Mouse (Mus musculus): Measurements from ENCODE around the gene Fkbp3. TPM values are rescaled to one million over a fixed set of nuclear protein-coding genes. Genes with fewer than 3 reads are reported as not detected.
"Not testable (repeated sequence)": the region's sequence is repeated elsewhere in the genome, so short reads cannot be mapped to it uniquely, and the experiment has no call there.

The Fkbp3 gene
- polyA plus RNA-seq (2015; fragmentation: Nextera tagmentation; extraction: Ambion mirVana): 466 and 516 TPM in 2 replicates

DNA sequence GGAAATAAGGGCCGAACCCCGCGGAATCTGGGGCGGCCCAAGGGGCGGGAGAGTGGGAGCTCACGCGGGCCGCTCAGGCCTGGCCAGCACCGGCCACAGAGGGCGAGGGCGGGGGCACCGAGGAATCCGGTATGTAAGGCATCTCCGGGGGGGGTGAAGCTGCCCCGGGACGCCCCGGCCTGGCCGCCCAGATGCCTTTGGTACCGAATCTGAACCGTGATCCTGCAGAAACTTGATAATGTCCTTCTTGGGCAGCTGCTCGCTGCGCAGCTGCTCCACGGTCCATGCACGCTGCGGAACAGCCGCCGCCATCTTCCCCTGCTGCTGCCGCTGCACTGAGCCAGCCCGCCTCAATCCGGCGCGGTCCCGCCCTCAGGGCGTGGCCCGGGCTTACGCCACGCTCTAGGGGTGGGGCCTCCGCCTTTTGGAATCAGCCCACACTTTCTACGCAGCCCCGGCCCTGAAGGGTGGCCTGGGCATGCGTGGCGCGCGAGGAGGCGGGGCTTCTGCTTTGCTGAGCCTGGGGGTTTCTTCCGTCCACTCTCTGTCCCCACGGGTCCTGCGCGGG, at the start of gene Fkbp3:
Gene Fkbp3, minus strand, starts transcription at position 397 of the 568 bp plus-strand sequence.
- Histone ChIP-seq H3K27me3 (ENCODE audit: control insufficient read depth, insufficient read depth, low read length) (no peaks in the 10 kb centered on the region), H3K4me2 (ENCODE audit: low read depth, low read length) (peak within 1 kb of the TSS; percentile 87), H3K9ac (ENCODE audit: low read length) (peak within 1 kb of the TSS; percentile 96), H3K4me1 (ENCODE audit: control insufficient read depth, insufficient read depth, low read length) (peaks cover 32% of the 10 kb centered on the region), H3K36me3 (ENCODE audit: control insufficient read depth, insufficient read depth) (no peaks in the 10 kb centered on the region), H3K27ac (ENCODE audit: low read length) (peak within 1 kb of the TSS; percentile 95), H3K9me3 (replicated peaks; ENCODE audit: control insufficient read depth, low read length) (no peaks in the 10 kb centered on the region), H3K4me3 (ENCODE audit: low read length) (peak within 1 kb of the TSS; percentile 79)
- peak; percentile 99 for ATAC-seq (replicated peaks; ENCODE audit: extremely low read depth, insufficient read depth, low FRiP score)
- under 1% methylated on average over 47 of the region's 49 CpGs for WGBS

DNA sequence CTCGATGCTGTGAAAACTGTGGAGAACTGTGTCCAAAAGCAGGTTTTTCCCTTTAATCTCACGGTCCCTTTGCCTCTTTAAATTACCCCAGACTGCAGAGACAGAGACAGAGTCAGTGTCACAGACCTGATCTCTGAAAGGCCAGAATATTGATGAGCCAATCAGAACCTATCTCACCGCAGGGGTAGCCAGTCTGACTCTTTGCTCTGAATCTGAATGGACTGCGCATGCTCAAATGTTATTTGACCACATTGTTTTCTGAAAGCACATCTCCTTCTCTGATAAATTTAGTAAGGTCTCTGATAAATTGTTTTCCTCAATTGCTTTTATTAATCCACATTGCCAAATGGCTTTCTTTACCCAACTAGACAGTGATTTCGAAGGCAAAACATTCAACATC, 45.6 kb upstream of the Fkbp3 start:
- Histone ChIP-seq H3K9ac (ENCODE audit: low read length) (no peak overlapping the region), H3K9me3 (replicated peaks; ENCODE audit: control insufficient read depth, low read length) (no peaks in the 10 kb centered on the region), H3K27me3 (ENCODE audit: control insufficient read depth, insufficient read depth, low read length) (no peaks in the 10 kb centered on the region), H3K36me3 (ENCODE audit: control insufficient read depth, insufficient read depth) (peaks cover 23% of the 10 kb centered on the region), H3K4me2 (ENCODE audit: low read depth, low read length) (no peak overlapping the region), H3K4me1 (ENCODE audit: control insufficient read depth, insufficient read depth, low read length) (no peaks in the 10 kb centered on the region), H3K4me3 (ENCODE audit: low read length) (no peak overlapping the region), H3K27ac (ENCODE audit: low read length) (no peak overlapping the region)
- WGBS: 89% methylated on average over 5 of the region's 5 CpGs
- no peak for ATAC-seq (replicated peaks; ENCODE audit: extremely low read depth, insufficient read depth, low FRiP score)

DNA sequence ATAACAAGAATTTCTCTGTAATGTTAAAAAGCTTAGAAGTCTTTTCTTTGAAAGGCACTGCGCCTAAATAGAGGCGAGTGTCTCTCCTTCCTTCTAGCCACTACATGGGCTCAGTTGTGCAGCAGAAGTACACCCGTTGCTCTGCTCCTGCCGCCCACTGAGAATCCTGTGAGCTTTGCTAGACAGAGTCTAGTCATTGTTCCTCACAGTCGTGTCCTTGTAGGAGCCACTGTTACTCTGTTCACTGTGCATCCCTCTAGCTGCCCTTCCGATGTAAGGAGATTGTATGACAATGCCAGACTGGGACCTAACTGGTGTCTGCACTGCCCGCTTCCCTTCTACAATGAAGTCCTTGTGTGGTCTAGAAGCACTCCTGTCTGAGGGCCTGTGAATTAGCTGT, 45.2 kb upstream of the Fkbp3 start:
- 88% methylated on average over 7 of the region's 7 CpGs for WGBS
- ATAC-seq (replicated peaks; ENCODE audit: extremely low read depth, insufficient read depth, low FRiP score): no peak
- H3K4me2 ChIP-seq (ENCODE audit: low read depth, low read length): no peak overlapping the region
- H3K27me3 ChIP-seq (ENCODE audit: control insufficient read depth, insufficient read depth, low read length): no peaks in the 10 kb centered on the region
- no peaks in the 10 kb centered on the region for H3K9me3 ChIP-seq (replicated peaks; ENCODE audit: control insufficient read depth, low read length)
- H3K4me3 ChIP-seq (ENCODE audit: low read length): no peak overlapping the region
- H3K36me3 ChIP-seq (ENCODE audit: control insufficient read depth, insufficient read depth): peaks cover 23% of the 10 kb centered on the region
- no peak overlapping the region for H3K9ac ChIP-seq (ENCODE audit: low read length)
- H3K27ac ChIP-seq (ENCODE audit: low read length): no peak overlapping the region
- no peaks in the 10 kb centered on the region for H3K4me1 ChIP-seq (ENCODE audit: control insufficient read depth, insufficient read depth, low read length)

DNA sequence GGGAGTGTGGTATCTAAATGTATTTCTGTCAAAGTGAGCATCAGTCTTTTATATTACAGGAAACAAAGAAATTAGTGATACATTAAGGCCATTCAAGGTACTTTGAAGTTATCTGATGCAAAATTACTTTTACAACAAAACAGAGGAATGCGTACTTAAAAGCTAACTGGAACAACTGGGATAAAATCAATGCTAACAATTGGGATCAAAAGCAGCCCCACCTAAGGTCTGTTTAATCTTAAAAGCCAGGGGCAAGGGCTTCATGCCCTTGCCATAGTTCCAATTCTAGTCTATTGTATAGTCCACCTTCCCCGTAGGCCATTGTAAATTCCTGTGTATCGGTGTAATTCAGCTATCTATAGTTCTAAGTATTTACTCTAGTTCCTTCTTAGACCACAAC, 41.2 kb upstream of the Fkbp3 start:
- H3K4me3 ChIP-seq (ENCODE audit: low read length); ATAC-seq (replicated peaks; ENCODE audit: extremely low read depth, insufficient read depth, low FRiP score); H3K27ac ChIP-seq (ENCODE audit: low read length); H3K4me2 ChIP-seq (ENCODE audit: low read depth, low read length); H3K9ac ChIP-seq (ENCODE audit: low read length); H3K27me3 ChIP-seq (ENCODE audit: control insufficient read depth, insufficient read depth, low read length); H3K9me3 ChIP-seq (replicated peaks; ENCODE audit: control insufficient read depth, low read length); H3K4me1 ChIP-seq (ENCODE audit: control insufficient read depth, insufficient read depth, low read length): not testable (repeated sequence)
- peaks cover 18% of the 10 kb centered on the region for H3K36me3 ChIP-seq (ENCODE audit: control insufficient read depth, insufficient read depth)
- 71% methylated on average over 3 of the region's 3 CpGs for WGBS

DNA sequence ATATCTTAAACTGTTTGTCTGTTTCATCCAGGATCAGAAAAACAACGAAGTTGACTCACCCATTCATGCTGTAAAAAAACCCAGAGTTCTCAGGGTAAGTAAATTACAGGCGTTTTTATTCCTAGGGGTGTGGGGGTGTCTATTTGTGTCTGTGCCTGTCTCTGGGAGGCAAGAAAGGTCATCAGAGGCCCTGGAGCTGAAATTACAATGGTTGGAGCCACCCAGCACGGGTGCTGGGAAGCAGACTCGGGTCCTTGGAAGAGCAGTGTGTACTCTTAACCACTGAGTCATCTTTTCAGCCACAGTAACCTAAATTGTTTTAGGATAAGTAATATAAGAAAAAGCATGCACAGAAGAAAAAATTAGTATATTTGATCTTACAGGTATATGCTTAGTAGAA, 40.1 kb upstream of the Fkbp3 start:
- 84% methylated on average over 4 of the region's 4 CpGs for WGBS
- no peak overlapping the region for H3K4me2 ChIP-seq (ENCODE audit: low read depth, low read length)
- no peaks in the 10 kb centered on the region for H3K9me3 ChIP-seq (replicated peaks; ENCODE audit: control insufficient read depth, low read length)
- no peak overlapping the region for H3K9ac ChIP-seq (ENCODE audit: low read length)
- no peak overlapping the region for H3K4me3 ChIP-seq (ENCODE audit: low read length)
- no peaks in the 10 kb centered on the region for H3K27me3 ChIP-seq (ENCODE audit: control insufficient read depth, insufficient read depth, low read length)
- no peaks in the 10 kb centered on the region for H3K4me1 ChIP-seq (ENCODE audit: control insufficient read depth, insufficient read depth, low read length)
- peaks cover 21% of the 10 kb centered on the region for H3K36me3 ChIP-seq (ENCODE audit: control insufficient read depth, insufficient read depth)
- no peak overlapping the region for H3K27ac ChIP-seq (ENCODE audit: low read length)
- ATAC-seq (replicated peaks; ENCODE audit: extremely low read depth, insufficient read depth, low FRiP score): no peak

DNA sequence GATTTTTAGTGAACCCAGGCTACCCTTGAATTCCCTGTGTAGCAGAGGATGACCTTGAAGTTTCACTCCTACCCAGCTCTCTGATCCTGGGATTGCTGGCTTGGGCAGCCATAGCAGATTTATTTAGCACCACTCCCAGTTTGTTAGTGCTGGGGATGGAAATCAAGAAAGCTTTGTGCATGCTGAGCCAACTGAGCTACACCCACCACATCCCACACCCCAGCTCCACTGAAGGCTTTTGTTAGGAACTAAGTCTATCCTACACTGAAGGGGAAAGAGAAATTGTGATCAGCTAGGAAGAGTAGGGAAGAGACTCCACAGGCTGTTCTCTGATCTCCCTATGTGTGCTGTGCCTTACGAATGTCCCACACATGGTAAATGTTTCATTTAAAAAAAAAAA, 39.0 kb upstream of the Fkbp3 start:
- Histone ChIP-seq H3K4me3 (ENCODE audit: low read length) (no peak overlapping the region), H3K9ac (ENCODE audit: low read length) (no peak overlapping the region), H3K4me1 (ENCODE audit: control insufficient read depth, insufficient read depth, low read length) (no peaks in the 10 kb centered on the region), H3K4me2 (ENCODE audit: low read depth, low read length) (no peak overlapping the region), H3K27ac (ENCODE audit: low read length) (no peak overlapping the region), H3K27me3 (ENCODE audit: control insufficient read depth, insufficient read depth, low read length) (no peaks in the 10 kb centered on the region), H3K36me3 (ENCODE audit: control insufficient read depth, insufficient read depth) (peaks cover 20% of the 10 kb centered on the region), H3K9me3 (replicated peaks; ENCODE audit: control insufficient read depth, low read length) (no peaks in the 10 kb centered on the region)
- no peak for ATAC-seq (replicated peaks; ENCODE audit: extremely low read depth, insufficient read depth, low FRiP score)
- 86% methylated on average over 1 of the region's 1 CpGs for WGBS

DNA sequence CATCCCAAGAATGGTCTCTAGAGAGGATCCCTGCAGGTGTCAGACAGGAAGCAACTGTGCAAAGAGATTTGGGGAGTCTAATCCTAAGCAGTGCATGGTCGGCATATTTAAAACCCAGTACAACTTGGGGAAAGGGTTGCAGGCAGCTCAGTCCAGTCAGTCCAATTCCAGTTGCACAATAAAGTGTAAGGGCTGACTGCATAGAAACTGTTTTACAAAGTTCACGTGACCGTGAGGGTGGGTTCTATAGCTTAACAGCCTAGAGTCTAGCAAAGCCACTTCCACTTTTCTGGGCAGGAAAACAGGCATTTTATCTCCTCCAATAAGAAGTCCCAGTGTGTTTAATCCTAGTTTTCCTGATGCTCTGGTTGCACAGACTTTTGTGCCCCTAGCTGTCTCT, 37.7 kb upstream of the Fkbp3 start:
- no peak overlapping the region for H3K4me2 ChIP-seq (ENCODE audit: low read depth, low read length)
- no peaks in the 10 kb centered on the region for H3K4me1 ChIP-seq (ENCODE audit: control insufficient read depth, insufficient read depth, low read length)
- ATAC-seq (replicated peaks; ENCODE audit: extremely low read depth, insufficient read depth, low FRiP score): no peak
- peaks cover 18% of the 10 kb centered on the region for H3K36me3 ChIP-seq (ENCODE audit: control insufficient read depth, insufficient read depth)
- H3K9me3 ChIP-seq (replicated peaks; ENCODE audit: control insufficient read depth, low read length): no peaks in the 10 kb centered on the region
- no peak overlapping the region for H3K27ac ChIP-seq (ENCODE audit: low read length)
- no peaks in the 10 kb centered on the region for H3K27me3 ChIP-seq (ENCODE audit: control insufficient read depth, insufficient read depth, low read length)
- H3K4me3 ChIP-seq (ENCODE audit: low read length): no peak overlapping the region
- 86% methylated on average over 3 of the region's 3 CpGs for WGBS
- H3K9ac ChIP-seq (ENCODE audit: low read length): no peak overlapping the region

DNA sequence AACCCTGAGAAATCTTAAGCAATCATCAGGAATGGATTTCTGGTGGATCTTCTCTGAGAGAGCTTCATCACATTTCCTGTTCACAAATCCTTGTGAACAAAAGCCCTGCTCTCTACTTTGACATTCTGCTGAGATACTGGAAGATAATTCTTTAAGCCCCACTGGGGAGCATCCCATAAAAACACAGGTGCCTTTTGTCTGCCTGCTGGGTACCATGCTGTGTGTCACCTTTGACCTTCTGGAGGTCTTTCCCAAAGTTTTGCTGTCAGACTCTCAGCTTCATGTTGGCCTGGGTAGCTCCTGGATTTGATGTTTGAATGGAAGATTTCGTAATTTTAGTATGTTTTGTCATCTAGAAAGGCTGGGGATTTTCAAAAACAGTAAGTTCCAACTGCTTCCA, 34.9 kb upstream of the Fkbp3 start:
- no peaks in the 10 kb centered on the region for H3K9me3 ChIP-seq (replicated peaks; ENCODE audit: control insufficient read depth, low read length)
- WGBS: 82% methylated on average over 1 of the region's 1 CpGs
- no peak overlapping the region for H3K4me2 ChIP-seq (ENCODE audit: low read depth, low read length)
- H3K27me3 ChIP-seq (ENCODE audit: control insufficient read depth, insufficient read depth, low read length): no peaks in the 10 kb centered on the region
- no peak overlapping the region for H3K27ac ChIP-seq (ENCODE audit: low read length)
- no peak overlapping the region for H3K9ac ChIP-seq (ENCODE audit: low read length)
- H3K4me3 ChIP-seq (ENCODE audit: low read length): no peak overlapping the region
- ATAC-seq (replicated peaks; ENCODE audit: extremely low read depth, insufficient read depth, low FRiP score): no peak
- peaks cover 26% of the 10 kb centered on the region for H3K36me3 ChIP-seq (ENCODE audit: control insufficient read depth, insufficient read depth)
- no peaks in the 10 kb centered on the region for H3K4me1 ChIP-seq (ENCODE audit: control insufficient read depth, insufficient read depth, low read length)

DNA sequence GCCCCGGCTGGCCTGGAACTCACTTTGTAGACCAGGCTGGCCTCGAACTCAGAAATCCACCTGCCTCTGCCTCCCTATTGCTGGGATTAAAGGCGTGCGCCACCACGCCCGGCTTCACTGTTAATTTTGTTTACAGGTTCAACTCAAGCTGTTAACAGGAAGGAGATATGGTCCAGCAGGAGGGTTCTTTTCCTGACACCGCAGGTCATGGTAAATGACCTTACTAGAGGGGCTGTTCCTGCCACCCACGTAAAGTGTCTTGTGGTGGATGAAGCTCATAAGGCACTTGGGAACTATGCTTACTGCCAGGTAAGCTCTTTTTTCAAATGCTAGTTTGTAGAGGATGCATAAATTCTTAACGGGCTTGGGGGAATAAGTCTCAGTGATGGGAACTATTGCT, 3.1 kb upstream of the Fkbp3 start:
- no peaks in the 10 kb centered on the region for H3K27me3 ChIP-seq (ENCODE audit: control insufficient read depth, insufficient read depth, low read length)

More for the DNA sequence above, 3.1 kb upstream of the Fkbp3 start:
- Histone ChIP-seq H3K4me3 (ENCODE audit: low read length) (peak overlapping the region; percentile 79), H3K9me3 (replicated peaks; ENCODE audit: control insufficient read depth, low read length) (no peaks in the 10 kb centered on the region), H3K4me2 (ENCODE audit: low read depth, low read length) (peak overlapping the region; percentile 87), H3K9ac (ENCODE audit: low read length) (no peak overlapping the region), H3K36me3 (ENCODE audit: control insufficient read depth, insufficient read depth) (peaks cover 6% of the 10 kb centered on the region; the same call in 1 of the 2 replicates), H3K4me1 (ENCODE audit: control insufficient read depth, insufficient read depth, low read length) (peaks cover 25% of the 10 kb centered on the region), H3K27ac (ENCODE audit: low read length) (no peak overlapping the region)
- WGBS: 71% methylated on average over 9 of the region's 9 CpGs
- no peak for ATAC-seq (replicated peaks; ENCODE audit: extremely low read depth, insufficient read depth, low FRiP score)
